Mouse (Mus musculus): Measurements from ENCODE around the gene Ntn4.

The Ntn4 gene

DNA sequence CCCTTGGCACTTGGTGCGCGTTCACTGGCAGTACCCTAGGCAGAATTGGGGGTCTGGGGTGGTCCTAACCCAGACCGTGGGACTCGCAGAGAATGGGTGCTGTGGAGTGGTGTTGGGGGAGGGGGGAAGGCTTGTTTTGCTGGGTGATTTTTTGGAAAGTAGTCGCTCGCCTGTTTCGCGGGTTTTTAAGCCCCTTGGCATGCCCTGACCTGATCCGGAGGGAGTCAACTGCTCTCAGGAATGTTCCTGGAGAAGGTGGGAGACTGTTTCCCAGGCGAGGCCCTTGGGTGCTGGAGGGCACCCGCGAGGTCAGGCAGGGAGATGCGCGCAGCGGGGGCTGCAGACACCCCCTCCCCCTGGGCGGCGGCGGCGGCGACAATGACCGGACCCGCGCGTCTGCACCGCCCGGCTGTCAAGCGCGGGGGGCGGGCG lies at the start of gene Ntn4:
Gene Ntn4, plus strand, starts transcription at position 161 of the 432 bp plus-strand sequence.
- DNase-seq (ENCODE audit: low read depth, low spot score), result no peak

GRCm38 (mm10) chr10:93592456-93592855 lies 48.0 kb upstream of the Ntn4 start:
- DNase-seq (ENCODE audit: low read depth, low spot score), result no peak

GRCm38 (mm10) chr10:93594022-93594482 lies 46.4 kb upstream of the Ntn4 start:
- DNase-seq (ENCODE audit: low read depth, low spot score), result peak; percentile 79

DNA sequence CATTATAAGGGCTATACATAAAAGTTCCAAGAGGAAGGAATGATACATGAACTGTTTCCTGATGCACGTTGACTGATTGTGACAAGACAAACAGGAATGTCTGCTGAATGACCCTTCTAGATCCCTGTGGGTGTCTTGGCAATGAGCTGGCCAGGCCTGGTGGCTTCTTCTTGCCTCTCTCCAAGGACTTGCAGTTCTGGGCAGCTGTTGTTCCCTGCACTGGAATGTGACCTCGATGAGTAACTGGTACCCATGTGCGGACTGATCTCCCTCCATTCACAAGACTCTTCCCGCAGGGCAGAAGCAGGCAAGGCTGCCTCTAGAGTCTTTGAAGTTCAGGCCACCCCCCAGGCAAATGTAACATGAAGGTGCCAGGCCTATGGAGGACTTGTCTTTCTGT lies 44.6 kb upstream of the Ntn4 start:
- no peak for DNase-seq (ENCODE audit: low read depth, low spot score)

- DNase-seq (ENCODE audit: low read depth, low spot score), result no peak
Observed at GRCm38 (mm10) chr10:93596641-93597040, 43.8 kb upstream of the Ntn4 start.

GRCm38 (mm10) chr10:93602309-93602708 lies 38.2 kb upstream of the Ntn4 start:
- DNase-seq (ENCODE audit: low read depth, low spot score), result no peak

DNA sequence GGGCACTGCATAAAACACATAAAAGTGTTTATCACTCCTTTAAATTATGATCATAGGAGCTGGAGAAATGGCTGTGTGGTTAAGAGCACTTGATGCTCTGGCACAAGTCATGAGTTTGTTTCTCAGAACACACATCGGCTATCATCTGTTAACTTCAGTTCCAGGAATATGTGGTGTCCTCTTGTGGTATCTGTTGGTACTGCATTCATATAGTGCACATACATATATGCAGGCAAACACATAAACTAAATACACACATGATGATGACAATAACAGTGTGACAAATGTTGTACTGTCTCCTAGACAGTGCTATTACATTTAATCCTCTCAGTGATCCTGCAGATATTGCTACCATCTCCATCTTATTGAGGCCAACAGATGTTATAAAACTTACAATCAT lies 37.2 kb upstream of the Ntn4 start:
- no peak for DNase-seq (ENCODE audit: low read depth, low spot score)

- no peak for DNase-seq (ENCODE audit: low read depth, low spot score)
Observed at GRCm38 (mm10) chr10:93606326-93606725, 34.2 kb upstream of the Ntn4 start.

GRCm38 (mm10) chr10:93608051-93608450 lies 32.4 kb upstream of the Ntn4 start:
- peak; percentile 58 for DNase-seq (ENCODE audit: low read depth, low spot score)

- no peak for DNase-seq (ENCODE audit: low read depth, low spot score)
Observed at GRCm38 (mm10) chr10:93609236-93609635, 31.2 kb upstream of the Ntn4 start.

DNA sequence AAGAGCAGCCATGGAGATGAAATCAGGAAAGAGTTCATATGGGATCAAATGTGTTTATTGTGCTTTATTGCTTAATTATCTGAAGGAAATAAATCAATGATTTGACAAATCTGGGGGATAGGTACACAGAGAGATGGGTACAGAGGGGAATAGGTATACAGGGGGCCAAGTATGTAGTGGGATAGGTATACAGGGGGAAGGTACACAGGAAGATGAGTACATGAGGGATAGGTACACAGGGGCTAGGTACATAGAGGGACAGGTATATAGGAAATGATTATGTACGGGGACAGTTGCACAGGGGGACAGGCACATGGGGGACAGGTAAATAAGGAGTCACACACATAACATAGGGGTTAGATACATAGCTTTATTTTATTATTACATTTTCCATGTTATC lies 29.6 kb upstream of the Ntn4 start:
- no peak for DNase-seq (ENCODE audit: low read depth, low spot score)

- no peak for DNase-seq (ENCODE audit: low read depth, low spot score)
Observed at GRCm38 (mm10) chr10:93611419-93612007, 29.0 kb upstream of the Ntn4 start.

- no peak for DNase-seq (ENCODE audit: low read depth, low spot score)
Observed at GRCm38 (mm10) chr10:93614850-93615249, 25.6 kb upstream of the Ntn4 start.

DNA sequence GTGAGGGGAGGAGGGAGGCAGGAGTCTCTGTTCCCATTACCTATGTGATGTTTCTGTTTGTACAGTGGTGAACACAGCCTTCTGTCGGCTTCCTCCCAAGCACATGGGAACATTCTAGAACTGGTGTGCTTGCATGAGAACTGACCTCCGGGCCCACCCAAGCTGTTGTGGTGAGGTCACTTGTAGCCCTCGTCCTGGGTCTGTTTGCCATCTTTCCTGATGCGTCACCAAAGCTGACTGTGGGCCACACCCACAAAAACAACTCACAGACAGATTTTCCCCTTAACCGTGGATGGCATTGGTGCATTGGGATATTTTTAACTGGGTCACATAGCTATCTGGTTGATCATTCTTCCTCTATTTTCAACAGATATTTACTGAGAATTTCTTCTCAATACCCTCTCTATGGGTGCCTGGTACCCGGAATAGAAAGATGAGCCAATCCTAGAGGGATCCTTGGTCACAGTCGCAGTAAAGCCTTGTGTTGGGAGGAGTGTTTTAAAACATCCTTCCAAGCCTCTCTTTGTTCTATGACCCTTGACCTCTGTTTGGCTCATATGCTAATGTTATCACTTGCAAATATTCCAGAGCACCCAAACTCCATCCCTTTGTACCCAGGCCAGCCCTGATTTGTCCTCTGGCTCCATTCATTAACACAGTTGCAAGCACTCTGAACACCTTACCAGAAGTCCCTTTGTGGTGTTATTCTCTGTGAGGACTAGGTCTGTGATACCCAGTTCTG lies 19.9 kb upstream of the Ntn4 start:
- DNase-seq (ENCODE audit: low read depth, low spot score), result no peak

- no peak for DNase-seq (ENCODE audit: low read depth, low spot score)
Observed at GRCm38 (mm10) chr10:93623725-93624124, 16.8 kb upstream of the Ntn4 start.

DNA sequence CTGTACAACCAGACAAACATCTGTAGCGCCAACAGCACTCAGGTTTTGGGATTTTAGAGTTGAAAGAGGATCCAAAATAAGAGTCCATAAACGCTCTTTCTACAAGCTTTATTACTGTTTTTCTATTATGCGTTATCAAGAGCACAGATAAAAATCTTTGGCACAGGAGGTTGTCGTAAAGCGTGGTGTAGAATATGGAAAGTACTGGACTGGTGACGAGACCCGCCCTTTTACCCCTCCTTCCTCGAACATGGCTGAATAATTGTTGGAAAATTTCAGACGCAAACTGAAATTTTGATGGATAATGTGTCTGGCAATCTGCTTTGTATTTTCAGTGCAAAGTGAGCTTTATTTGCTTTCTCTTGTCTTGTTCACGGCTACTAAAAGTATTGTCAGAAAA lies 16.3 kb upstream of the Ntn4 start:
- DNase-seq (ENCODE audit: low read depth, low spot score), result no peak

DNA sequence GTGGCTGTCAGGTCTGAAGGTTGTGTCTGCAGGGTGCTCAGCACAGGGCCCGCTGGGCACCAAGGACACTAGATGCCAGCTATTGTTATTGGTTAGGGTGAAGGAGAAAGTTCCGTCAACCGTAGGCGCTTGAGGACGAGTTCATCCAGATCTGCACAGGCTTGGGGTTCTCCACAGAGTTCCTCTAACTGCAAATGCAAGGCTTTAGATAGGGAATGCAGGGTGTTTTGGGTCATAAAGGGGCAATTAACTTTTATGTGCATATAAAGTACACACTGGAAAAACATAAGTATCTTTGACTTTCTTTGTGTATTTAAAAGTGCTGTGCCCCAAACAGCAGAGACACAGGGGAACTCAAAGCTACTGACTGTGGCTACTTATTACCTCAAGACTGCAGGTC lies 10.2 kb upstream of the Ntn4 start:
- DNase-seq (ENCODE audit: low read depth, low spot score), result no peak

DNA sequence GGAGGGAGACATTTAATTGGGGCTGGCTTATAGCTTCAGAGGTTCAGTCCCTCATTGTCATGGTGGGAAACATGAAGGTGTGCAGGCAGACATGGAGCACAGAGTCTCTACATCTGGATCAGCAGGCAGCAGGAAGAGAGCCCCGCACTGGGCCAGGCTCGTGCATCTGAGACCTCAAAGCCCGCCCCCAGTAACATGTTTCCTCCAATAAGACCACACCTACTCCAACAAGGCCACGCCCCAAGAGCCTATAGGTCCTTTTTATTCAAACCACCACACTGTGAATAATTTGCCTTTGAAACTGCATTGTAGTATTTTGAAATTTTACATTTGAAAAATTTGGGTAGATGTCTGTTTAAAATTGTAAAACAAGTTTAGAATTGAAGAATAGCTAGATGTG lies 8.4 kb upstream of the Ntn4 start:
- DNase-seq (ENCODE audit: low read depth, low spot score), result no peak

- no peak for DNase-seq (ENCODE audit: low read depth, low spot score)
Observed at GRCm38 (mm10) chr10:93633563-93633962, 6.9 kb upstream of the Ntn4 start.

- DNase-seq (ENCODE audit: low read depth, low spot score), result no peak
Observed at GRCm38 (mm10) chr10:93633971-93634370, 6.5 kb upstream of the Ntn4 start.

DNA sequence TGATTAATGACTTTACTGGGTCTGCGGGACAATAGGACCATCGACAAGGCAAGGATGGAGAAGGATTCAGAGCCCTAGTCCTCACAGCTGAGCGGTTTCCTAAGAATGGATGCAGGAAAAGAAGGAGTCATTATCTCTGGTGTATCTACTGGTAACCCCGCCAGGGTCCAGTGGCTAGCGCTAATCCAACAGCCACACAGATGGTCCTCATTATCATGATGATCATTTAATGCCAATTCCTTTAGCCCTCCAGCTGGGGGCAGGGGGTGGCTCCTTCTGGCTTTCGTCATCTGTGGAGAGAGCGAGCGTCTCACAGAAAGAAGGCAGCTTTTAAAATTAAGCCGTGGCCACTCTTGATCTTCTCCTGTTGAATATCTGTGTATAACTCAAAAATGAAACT lies 4.5 kb upstream of the Ntn4 start:
- peak; percentile 44 for DNase-seq (ENCODE audit: low read depth, low spot score)

GRCm38 (mm10) chr10:93640953-93641820 lies 706 bp downstream of the Ntn4 start:
- peak; percentile 35 for DNase-seq (ENCODE audit: low read depth, low spot score)
